Mouse (Mus musculus) liver, postnatal 0 days (tissue): ENCODE measurements at regions not wholly inside any gene's neighbourhood (a gene's known extent, or its start where the extent isn't known, plus 50 kb on each side); places are given as distances from the start of the nearest gene placed in this dataset.

Experiments
- ATAC-seq: fragments of 200-750 bp; cut with Nextera tagmentation; 2 replicates; pipeline ENCODE4 v1.8.0; 2017; ENCODE audit warnings: mild to moderate bottlenecking, moderate library complexity
- DNase-seq: peaks from one replicate; pipeline ENCODE4 v3.0.0-alpha.2; 2016
- H3K27ac ChIP-seq: fragments of 300-500 bp; sonication (generic); 2 replicates; pipeline ENCODE4 v1.5.1; 2014; ENCODE audit warnings: antibody characterized with exemption, moderate library complexity, mild to moderate bottlenecking, low read depth
- H3K27me3 ChIP-seq: fragments of 300-500 bp; sonication (generic); 2 replicates; pipeline ENCODE4 v1.6.1; 2014; ENCODE audit warnings: low read length, control low read depth, mixed read lengths; ENCODE audit not compliant: insufficient read depth
- H3K36me3 ChIP-seq: fragments of 300-500 bp; sonication (generic); replicated peaks from 2 replicates; pipeline ENCODE4 v1.6.1; 2014; ENCODE audit warnings: mild to moderate bottlenecking, control low read depth, low read length, moderate library complexity, mixed read lengths; ENCODE audit not compliant: insufficient read depth
- H3K4me1 ChIP-seq: fragments of 300-500 bp; sonication (generic); 2 replicates; pipeline ENCODE4 v1.6.1; 2014; ENCODE audit warnings: antibody characterized with exemption, mild to moderate bottlenecking, control low read depth; ENCODE audit not compliant: insufficient read depth
- H3K4me2 ChIP-seq: fragments of 300-500 bp; sonication (generic); 2 replicates; pipeline ENCODE4 v1.6.1; 2014; ENCODE audit warnings: low read depth, mild to moderate bottlenecking, low read length, moderate library complexity, mixed read lengths
- H3K4me3 ChIP-seq: fragments of 300-500 bp; sonication (generic); 2 replicates; pipeline ENCODE4 v1.5.1; 2014; ENCODE audit warnings: low read depth, low read length
- H3K9ac ChIP-seq: fragments of 300-500 bp; sonication (generic); replicated peaks from 2 replicates; pipeline ENCODE4 v1.6.1; 2014; ENCODE audit warnings: mild to moderate bottlenecking, moderate library complexity
- H3K9me3 ChIP-seq: fragments of 300-500 bp; sonication (generic); 2 replicates; pipeline ENCODE4 v1.6.1; 2016; ENCODE audit warnings: mild to moderate bottlenecking, control low read depth, low read length, mixed read lengths
- CTCF ChIP-seq: sonication (generic); IDR thresholded peaks from 2 replicates; pipeline ENCODE4 v1.5.1; 2016; ENCODE audit warnings: antibody characterized with exemption, low read depth
- EP300 ChIP-seq: IDR thresholded peaks from 2 replicates; pipeline ENCODE4 v1.6.1; 2016; ENCODE audit warnings: antibody characterized with exemption, low read depth, mild to moderate bottlenecking
- WGBS: fragments of 180-500 bp; shearing (Covaris S2); extraction: QIAGEN DNeasy Blood & Tissue Kit; methylation state at CpG from one replicate; pipeline ENCODE4 v1.1.7; 2014; ENCODE audit not compliant: insufficient replicate concordance; 5-methylcytosine and 5-hydroxymethylcytosine counted together

DNA sequence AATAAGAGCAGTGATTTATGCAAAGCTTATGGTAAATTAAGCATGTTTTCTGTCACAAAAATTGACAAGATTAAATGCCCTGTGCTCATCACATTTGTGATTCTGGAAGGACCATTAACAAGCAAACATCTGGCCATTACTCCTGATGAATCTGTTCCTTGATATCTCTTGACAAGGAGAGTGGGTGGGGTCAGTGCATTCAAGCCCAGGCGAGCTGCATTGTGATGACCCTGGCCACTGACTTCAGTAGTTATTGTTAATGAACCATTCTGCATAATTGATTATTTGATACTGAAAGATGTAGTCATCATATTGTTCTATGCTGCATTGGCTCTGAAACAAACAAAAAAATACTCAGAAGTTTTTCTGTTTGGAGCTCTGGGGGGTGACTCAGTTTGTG, 115.4 kb upstream of the Prmt6 start:
- no peak overlapping the region for H3K9ac ChIP-seq
- H3K36me3 ChIP-seq: no peaks in the 10 kb centered on the region
- no peaks in the 10 kb centered on the region for H3K27me3 ChIP-seq
- H3K9me3 ChIP-seq: no peaks in the 10 kb centered on the region
- ATAC-seq (no peak), DNase-seq (no peak)
- no peak overlapping the region for H3K27ac ChIP-seq
- H3K4me3 ChIP-seq: no peak overlapping the region
- no peaks in the 10 kb centered on the region for H3K4me1 ChIP-seq
- 63% methylated on average over 1 of the region's 1 CpGs for WGBS
- no peak overlapping the region for H3K4me2 ChIP-seq
- TF ChIP-seq EP300: no peak
- no peak for TF ChIP-seq CTCF

- H3K9me3 ChIP-seq: no peaks in the 10 kb centered on the region
- H3K4me2 ChIP-seq: no peak overlapping the region
- TF ChIP-seq EP300 (no peak), CTCF (0 out of 2 replicates have a peak, but pooled peaks have one; percentile 25)
- H3K27me3 ChIP-seq: no peaks in the 10 kb centered on the region
- ATAC-seq (no peak), DNase-seq (no peak)
- H3K36me3 ChIP-seq: no peaks in the 10 kb centered on the region
- no peaks in the 10 kb centered on the region for H3K4me1 ChIP-seq
- H3K27ac ChIP-seq: no peak overlapping the region
- H3K9ac ChIP-seq: no peak overlapping the region
- no peak overlapping the region for H3K4me3 ChIP-seq
- 88% methylated on average over 2 of the region's 2 CpGs for WGBS
Observed at GRCm38 (mm10) chr3:110361900-110362299, 111.1 kb upstream of the Prmt6 start.

- H3K27ac ChIP-seq: no peak overlapping the region
- H3K4me2 ChIP-seq: no peak overlapping the region
- DNase-seq (no peak), ATAC-seq (no peak)
- no peaks in the 10 kb centered on the region for H3K9me3 ChIP-seq
- no peaks in the 10 kb centered on the region for H3K36me3 ChIP-seq
- H3K4me3 ChIP-seq: no peak overlapping the region
- H3K4me1 ChIP-seq: no peaks in the 10 kb centered on the region
- no peak overlapping the region for H3K9ac ChIP-seq
- TF ChIP-seq CTCF (no peak), EP300 (no peak)
- no peaks in the 10 kb centered on the region for H3K27me3 ChIP-seq
- WGBS: 73% methylated on average over 8 of the region's 8 CpGs
Observed at GRCm38 (mm10) chr3:110356822-110357594, 106.2 kb upstream of the Prmt6 start.

DNA sequence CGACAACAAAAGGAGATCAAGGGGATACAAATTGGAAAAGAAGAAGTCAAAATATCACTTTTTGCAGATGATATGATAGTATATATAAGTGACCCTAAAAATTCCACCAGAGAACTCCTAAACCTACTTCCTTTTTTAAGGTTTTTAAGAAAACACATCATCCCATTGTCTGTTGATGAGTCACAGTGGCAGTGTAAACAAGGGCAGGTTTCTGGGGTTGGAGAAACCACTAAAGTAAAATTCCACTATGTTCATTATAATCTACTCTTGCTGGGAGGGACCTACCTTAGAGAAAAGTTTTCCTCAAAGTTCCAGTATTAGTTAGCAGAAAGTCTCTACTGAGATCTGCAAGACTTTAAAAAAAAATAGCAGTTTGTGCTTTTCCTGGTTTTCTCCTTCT, 102.9 kb upstream of the Prmt6 start:
- TF ChIP-seq CTCF (no peak), EP300 (no peak)
- 50% methylated on average over 1 of the region's 1 CpGs for WGBS

DNA sequence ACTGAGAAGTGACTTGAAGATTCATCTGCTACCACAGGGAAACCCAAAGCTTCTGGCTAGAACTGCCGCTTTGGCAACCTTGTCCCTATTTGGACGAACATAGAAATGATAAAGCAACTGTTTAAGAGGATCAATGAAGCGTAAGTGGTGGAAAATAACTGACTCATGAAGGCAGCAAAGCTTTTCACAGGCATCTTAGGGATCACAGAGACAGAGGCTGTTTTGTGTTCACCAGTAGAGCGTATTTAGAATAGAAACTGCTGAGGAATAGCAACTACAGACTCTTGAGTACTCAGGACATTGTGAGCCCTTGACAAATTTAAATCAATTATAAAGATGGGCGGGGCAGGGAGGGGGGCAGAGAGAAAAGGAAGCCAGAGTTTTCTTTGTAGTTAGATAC, 99.3 kb upstream of the Prmt6 start:
- WGBS: 70% methylated on average over 5 of the region's 5 CpGs

More for the DNA sequence above, 102.9 kb upstream of the Prmt6 start:
- Histone ChIP-seq H3K9me3 (no peaks in the 10 kb centered on the region), H3K36me3 (no peaks in the 10 kb centered on the region), H3K4me1 (no peaks in the 10 kb centered on the region), H3K27ac (no peak overlapping the region), H3K9ac (no peak overlapping the region), H3K4me2 (no peak overlapping the region), H3K27me3 (no peaks in the 10 kb centered on the region), H3K4me3 (no peak overlapping the region)
- ATAC-seq (no peak), DNase-seq (no peak)

DNA sequence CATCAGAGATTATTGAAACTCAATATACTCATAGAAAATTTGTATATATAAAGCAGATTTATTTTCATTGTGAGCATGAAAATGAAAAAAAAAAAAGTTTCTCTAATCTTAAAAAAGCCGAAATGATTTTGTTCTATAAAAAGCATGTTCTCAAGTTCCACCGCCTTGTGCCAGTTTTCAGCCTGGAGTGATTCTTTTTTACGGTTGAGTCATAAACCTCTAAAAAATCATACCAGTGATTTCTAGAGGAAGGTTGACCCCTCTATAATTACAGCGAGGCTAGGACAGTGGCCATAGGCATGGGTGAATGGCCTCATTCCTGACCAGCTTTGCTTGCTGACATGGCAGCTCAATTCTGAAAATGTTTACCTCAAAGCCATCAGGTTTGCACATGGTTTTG, 98.6 kb upstream of the Prmt6 start:
- Histone ChIP-seq H3K4me3 (no peak overlapping the region), H3K9ac (no peak overlapping the region), H3K27me3 (no peaks in the 10 kb centered on the region), H3K9me3 (no peaks in the 10 kb centered on the region), H3K36me3 (no peaks in the 10 kb centered on the region), H3K4me1 (no peaks in the 10 kb centered on the region), H3K27ac (no peak overlapping the region), H3K4me2 (no peak overlapping the region)
- no peak for TF ChIP-seq EP300
- no peak for TF ChIP-seq CTCF
- 85% methylated on average over 4 of the region's 4 CpGs for WGBS
- DNase-seq (no peak), ATAC-seq (no peak)

More for the DNA sequence above, 99.3 kb upstream of the Prmt6 start:
- Histone ChIP-seq H3K27ac (no peak overlapping the region), H3K9ac (no peak overlapping the region), H3K4me1 (no peaks in the 10 kb centered on the region), H3K4me2 (no peak overlapping the region), H3K36me3 (no peaks in the 10 kb centered on the region), H3K9me3 (no peaks in the 10 kb centered on the region), H3K27me3 (no peaks in the 10 kb centered on the region), H3K4me3 (no peak overlapping the region)
- ATAC-seq (no peak), DNase-seq (no peak)
- TF ChIP-seq EP300 (no peak), CTCF (no peak)

DNA sequence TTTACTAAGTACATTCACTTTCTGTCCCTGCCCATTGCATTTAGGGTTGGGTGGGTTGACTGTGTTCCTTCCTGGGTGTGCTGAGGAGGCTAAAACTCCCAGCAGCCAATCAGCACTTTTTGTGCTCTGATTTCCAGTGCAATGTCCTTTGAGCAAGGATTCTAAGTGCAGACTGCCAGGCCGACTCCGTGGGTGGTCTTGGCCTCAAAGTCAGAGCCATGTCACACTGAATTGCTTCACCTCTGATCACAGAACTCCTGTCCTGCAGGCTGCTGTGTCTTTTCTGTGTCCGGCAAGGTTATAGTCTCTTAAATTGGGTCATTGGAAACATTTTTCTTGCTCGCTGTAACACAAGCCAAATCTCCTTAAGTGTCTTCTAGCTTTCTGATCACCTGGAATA, 94.0 kb upstream of the Prmt6 start:
- TF ChIP-seq CTCF: no peak
- Histone ChIP-seq H3K27ac (no peak overlapping the region), H3K4me3 (no peak overlapping the region), H3K4me2 (no peak overlapping the region), H3K9me3 (no peaks in the 10 kb centered on the region), H3K4me1 (no peaks in the 10 kb centered on the region), H3K36me3 (no peaks in the 10 kb centered on the region), H3K27me3 (no peaks in the 10 kb centered on the region), H3K9ac (no peak overlapping the region)
- no peak for ATAC-seq
- 66% methylated on average over 4 of the region's 4 CpGs for WGBS
- DNase-seq: no peak
